Mouse (Mus musculus): Measurements from ENCODE around the gene Arfgef3. TPM values are rescaled to one million over a fixed set of nuclear protein-coding genes. Genes with fewer than 3 reads are reported as not detected.
A peak's percentile ranks its signal among the peaks of the same experiment; 100 is the strongest.
"Not testable (repeated sequence)": the region's sequence is repeated elsewhere in the genome, so short reads cannot be mapped to it uniquely, and the experiment has no call there.

Arfgef3 gene
- polyA plus RNA-seq, 1 experiment from 2014 or later: 0.56 TPM

DNA sequence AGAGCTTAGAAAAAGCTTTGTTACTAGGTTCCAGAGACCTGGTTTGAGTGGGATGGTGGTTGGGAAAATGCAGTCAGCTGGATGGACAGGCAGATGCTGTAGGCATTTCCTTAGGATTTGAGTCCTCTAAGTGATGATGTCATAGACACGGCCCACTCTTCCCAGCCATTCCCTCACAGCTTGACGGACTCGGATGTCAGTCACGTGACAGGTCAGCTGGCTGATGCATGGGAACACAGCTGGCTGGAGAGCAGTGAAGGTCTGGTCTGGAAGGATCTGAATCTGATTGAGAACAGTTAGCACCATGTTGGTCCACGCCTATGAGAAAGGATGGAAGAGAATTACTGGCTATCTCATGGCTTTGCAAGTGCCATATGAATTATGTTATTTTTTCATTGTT is 154.3 kb downstream of the Arfgef3 start:
- H3K36me3 ChIP-seq (ENCODE audit: control insufficient read depth, insufficient read depth, low read length): no peaks in the 10 kb centered on the region
- H3K4me2 ChIP-seq: no peak overlapping the region
- H3K4me1 ChIP-seq (ENCODE audit: control insufficient read depth, insufficient read depth, low read length): no peaks in the 10 kb centered on the region
- H3K27me3 ChIP-seq (ENCODE audit: control insufficient read depth, insufficient read depth, low read length): no peaks in the 10 kb centered on the region; the same call in 1 of the 2 replicates
- H3K9ac ChIP-seq (ENCODE audit: low read depth, low read length): no peak overlapping the region
- no peak overlapping the region for H3K27ac ChIP-seq (ENCODE audit: low read depth, low read length)
- no peak for ATAC-seq (replicated peaks; ENCODE audit: insufficient number of reproducible peaks, low FRiP score, low TSS enrichment)
- WGBS (ENCODE audit: insufficient replicate concordance): 79% methylated on average over 5 of the region's 5 CpGs
- H3K4me3 ChIP-seq (ENCODE audit: low read depth, low read length): no peak overlapping the region
- no peaks in the 10 kb centered on the region for H3K9me3 ChIP-seq (replicated peaks; ENCODE audit: control insufficient read depth, low read length)

DNA sequence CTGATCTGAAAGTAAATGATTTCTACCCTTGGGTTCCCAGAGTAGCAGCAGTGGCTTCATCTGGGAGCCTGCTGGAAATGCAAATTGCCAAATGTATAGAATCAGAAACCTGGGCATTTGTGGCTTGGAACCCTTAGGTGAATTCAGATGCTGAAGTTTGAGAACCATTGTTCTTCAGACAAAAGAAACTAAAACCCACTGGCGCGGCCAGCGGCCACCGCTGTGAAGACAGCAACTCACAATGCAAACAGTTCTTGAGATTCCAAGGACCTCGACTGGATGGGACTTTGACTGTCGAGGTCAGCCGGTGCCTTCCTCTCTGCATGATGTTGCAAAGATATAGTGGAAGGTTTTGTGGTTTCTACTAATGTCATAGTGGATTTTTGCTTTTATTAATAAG is 159.6 kb downstream of the Arfgef3 start:
- H3K27ac ChIP-seq (ENCODE audit: low read depth, low read length): no peak overlapping the region

DNA sequence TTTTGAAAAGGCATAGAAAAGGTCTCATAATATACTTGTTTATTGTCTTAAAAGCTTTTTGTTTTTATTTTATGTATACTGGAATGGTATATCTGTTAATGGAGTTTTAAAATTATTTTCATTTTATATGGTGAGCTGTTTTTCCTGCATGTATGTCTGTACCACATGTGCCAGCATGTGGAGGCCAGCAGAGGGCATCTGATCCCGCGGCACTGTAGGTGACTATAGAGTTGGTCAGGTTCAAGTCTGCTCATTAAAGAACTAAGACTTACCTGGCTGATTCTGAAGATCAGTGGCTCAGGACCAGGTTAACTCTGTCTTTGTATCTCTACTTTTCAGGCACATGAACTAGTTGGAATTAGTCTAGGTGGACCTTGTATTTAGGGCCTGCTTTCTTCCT is 171.2 kb downstream of the Arfgef3 start:
- H3K4me3 ChIP-seq (ENCODE audit: low read depth, low read length): no peak overlapping the region
- no peak overlapping the region for H3K4me2 ChIP-seq
- no peak for ATAC-seq (replicated peaks; ENCODE audit: insufficient number of reproducible peaks, low FRiP score, low TSS enrichment)
- no peaks in the 10 kb centered on the region for H3K27me3 ChIP-seq (ENCODE audit: control insufficient read depth, insufficient read depth, low read length)
- H3K4me1 ChIP-seq (ENCODE audit: control insufficient read depth, insufficient read depth, low read length): no peaks in the 10 kb centered on the region
- H3K9me3 ChIP-seq (replicated peaks; ENCODE audit: control insufficient read depth, low read length): no peaks in the 10 kb centered on the region
- no peak overlapping the region for H3K27ac ChIP-seq (ENCODE audit: low read depth, low read length)
- H3K9ac ChIP-seq (ENCODE audit: low read depth, low read length): no peak overlapping the region
- 55% methylated on average over 2 of the region's 2 CpGs for WGBS (ENCODE audit: insufficient replicate concordance)
- no peaks in the 10 kb centered on the region for H3K36me3 ChIP-seq (ENCODE audit: control insufficient read depth, insufficient read depth, low read length)

More for the DNA sequence above, 159.6 kb downstream of the Arfgef3 start:
- H3K9ac ChIP-seq (ENCODE audit: low read depth, low read length): no peak overlapping the region
- H3K4me3 ChIP-seq (ENCODE audit: low read depth, low read length): no peak overlapping the region
- 34% methylated on average over 7 of the region's 7 CpGs for WGBS (ENCODE audit: insufficient replicate concordance)
- no peaks in the 10 kb centered on the region for H3K36me3 ChIP-seq (ENCODE audit: control insufficient read depth, insufficient read depth, low read length)
- H3K4me2 ChIP-seq: no peak overlapping the region
- no peaks in the 10 kb centered on the region for H3K4me1 ChIP-seq (ENCODE audit: control insufficient read depth, insufficient read depth, low read length)
- H3K27me3 ChIP-seq (ENCODE audit: control insufficient read depth, insufficient read depth, low read length): no peaks in the 10 kb centered on the region
- ATAC-seq (replicated peaks; ENCODE audit: insufficient number of reproducible peaks, low FRiP score, low TSS enrichment): no peak
- no peaks in the 10 kb centered on the region for H3K9me3 ChIP-seq (replicated peaks; ENCODE audit: control insufficient read depth, low read length)

GRCm38 (mm10) chr10:18562940-18563339 is 180.8 kb downstream of the Arfgef3 start:
- no peaks in the 10 kb centered on the region for H3K36me3 ChIP-seq (ENCODE audit: control insufficient read depth, insufficient read depth, low read length)
- WGBS (ENCODE audit: insufficient replicate concordance): 4% methylated on average over 4 of the region's 4 CpGs
- no peak for ATAC-seq (replicated peaks; ENCODE audit: insufficient number of reproducible peaks, low FRiP score, low TSS enrichment)
- no peak overlapping the region for H3K4me2 ChIP-seq
- H3K4me1 ChIP-seq (ENCODE audit: control insufficient read depth, insufficient read depth, low read length): no peaks in the 10 kb centered on the region
- H3K27ac ChIP-seq (ENCODE audit: low read depth, low read length): no peak overlapping the region
- H3K4me3 ChIP-seq (ENCODE audit: low read depth, low read length): no peak overlapping the region
- no peak overlapping the region for H3K9ac ChIP-seq (ENCODE audit: low read depth, low read length)
- no peaks in the 10 kb centered on the region for H3K9me3 ChIP-seq (replicated peaks; ENCODE audit: control insufficient read depth, low read length)
- H3K27me3 ChIP-seq (ENCODE audit: control insufficient read depth, insufficient read depth, low read length): no peaks in the 10 kb centered on the region

GRCm38 (mm10) chr10:18561445-18561844 is 182.3 kb downstream of the Arfgef3 start:
- WGBS (ENCODE audit: insufficient replicate concordance): 38% methylated on average over 5 of the region's 5 CpGs
- H3K27ac ChIP-seq (ENCODE audit: low read depth, low read length): no peak overlapping the region
- no peak overlapping the region for H3K4me2 ChIP-seq
- H3K4me3 ChIP-seq (ENCODE audit: low read depth, low read length): no peak overlapping the region
- no peak overlapping the region for H3K9ac ChIP-seq (ENCODE audit: low read depth, low read length)
- ATAC-seq (replicated peaks; ENCODE audit: insufficient number of reproducible peaks, low FRiP score, low TSS enrichment): no peak
- no peaks in the 10 kb centered on the region for H3K9me3 ChIP-seq (replicated peaks; ENCODE audit: control insufficient read depth, low read length)
- H3K36me3 ChIP-seq (ENCODE audit: control insufficient read depth, insufficient read depth, low read length): no peaks in the 10 kb centered on the region
- no peaks in the 10 kb centered on the region for H3K27me3 ChIP-seq (ENCODE audit: control insufficient read depth, insufficient read depth, low read length)
- H3K4me1 ChIP-seq (ENCODE audit: control insufficient read depth, insufficient read depth, low read length): no peaks in the 10 kb centered on the region

DNA sequence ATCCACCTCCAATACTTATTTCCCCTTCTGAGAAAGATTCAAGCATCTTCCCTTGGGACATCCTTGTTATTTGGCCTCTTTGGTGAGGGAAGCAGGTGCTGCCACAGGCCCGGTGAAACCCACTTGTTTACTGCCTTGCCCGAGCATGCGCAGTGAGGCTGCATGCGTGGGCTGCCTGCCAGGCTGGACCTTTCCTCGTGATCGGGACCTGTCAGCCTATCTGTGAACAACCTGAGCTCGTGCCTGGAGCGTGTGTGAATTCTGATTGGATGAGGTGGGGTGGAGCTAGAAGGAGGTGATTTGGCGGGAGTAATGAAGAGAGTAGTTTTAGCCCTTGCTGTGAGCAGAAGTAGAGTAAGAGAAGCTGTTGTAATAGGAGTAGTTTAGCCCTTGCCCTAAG is 184.7 kb downstream of the Arfgef3 start:
- not testable (repeated sequence) for H3K4me1 ChIP-seq (ENCODE audit: control insufficient read depth, insufficient read depth, low read length); H3K4me3 ChIP-seq (ENCODE audit: low read depth, low read length); H3K9ac ChIP-seq (ENCODE audit: low read depth, low read length); H3K4me2 ChIP-seq; H3K27me3 ChIP-seq (ENCODE audit: control insufficient read depth, insufficient read depth, low read length); ATAC-seq (replicated peaks; ENCODE audit: insufficient number of reproducible peaks, low FRiP score, low TSS enrichment); H3K27ac ChIP-seq (ENCODE audit: low read depth, low read length); H3K9me3 ChIP-seq (replicated peaks; ENCODE audit: control insufficient read depth, low read length); H3K36me3 ChIP-seq (ENCODE audit: control insufficient read depth, insufficient read depth, low read length)
- WGBS (ENCODE audit: insufficient replicate concordance): 79% methylated on average over 9 of the region's 9 CpGs

GRCm38 (mm10) chr10:18549321-18550216 is 194.2 kb downstream of the Arfgef3 start:
- H3K36me3 ChIP-seq (ENCODE audit: control insufficient read depth, insufficient read depth, low read length): no peaks in the 10 kb centered on the region
- no peaks in the 10 kb centered on the region for H3K27me3 ChIP-seq (ENCODE audit: control insufficient read depth, insufficient read depth, low read length)
- peaks cover 3% of the 10 kb centered on the region; the same call in 1 of the 2 replicates for H3K4me1 ChIP-seq (ENCODE audit: control insufficient read depth, insufficient read depth, low read length)
- H3K9ac ChIP-seq (ENCODE audit: low read depth, low read length): peak overlapping the region; percentile 50; the same call in 1 of the 2 replicates
- H3K9me3 ChIP-seq (replicated peaks; ENCODE audit: control insufficient read depth, low read length): no peaks in the 10 kb centered on the region
- peak overlapping the region; percentile 77 for H3K4me2 ChIP-seq
- peak overlapping the region; percentile 46 for H3K4me3 ChIP-seq (ENCODE audit: low read depth, low read length)
- WGBS (ENCODE audit: insufficient replicate concordance): 5% methylated on average over 35 of the region's 35 CpGs
- H3K27ac ChIP-seq (ENCODE audit: low read depth, low read length): no peak overlapping the region
- ATAC-seq (replicated peaks; ENCODE audit: insufficient number of reproducible peaks, low FRiP score, low TSS enrichment): no peak

GRCm38 (mm10) chr10:18547381-18547780 is 196.4 kb downstream of the Arfgef3 start:
- WGBS (ENCODE audit: insufficient replicate concordance): 77% methylated on average over 4 of the region's 4 CpGs
- Histone ChIP-seq H3K4me1 (ENCODE audit: control insufficient read depth, insufficient read depth, low read length) (peaks cover 3% of the 10 kb centered on the region; the same call in 1 of the 2 replicates), H3K36me3 (ENCODE audit: control insufficient read depth, insufficient read depth, low read length) (no peaks in the 10 kb centered on the region), H3K4me3 (ENCODE audit: low read depth, low read length) (no peak overlapping the region), H3K27me3 (ENCODE audit: control insufficient read depth, insufficient read depth, low read length) (no peaks in the 10 kb centered on the region), H3K4me2 (no peak overlapping the region), H3K9ac (ENCODE audit: low read depth, low read length) (no peak overlapping the region), H3K27ac (ENCODE audit: low read depth, low read length) (no peak overlapping the region), H3K9me3 (replicated peaks; ENCODE audit: control insufficient read depth, low read length) (no peaks in the 10 kb centered on the region)
- ATAC-seq (replicated peaks; ENCODE audit: insufficient number of reproducible peaks, low FRiP score, low TSS enrichment): no peak

DNA sequence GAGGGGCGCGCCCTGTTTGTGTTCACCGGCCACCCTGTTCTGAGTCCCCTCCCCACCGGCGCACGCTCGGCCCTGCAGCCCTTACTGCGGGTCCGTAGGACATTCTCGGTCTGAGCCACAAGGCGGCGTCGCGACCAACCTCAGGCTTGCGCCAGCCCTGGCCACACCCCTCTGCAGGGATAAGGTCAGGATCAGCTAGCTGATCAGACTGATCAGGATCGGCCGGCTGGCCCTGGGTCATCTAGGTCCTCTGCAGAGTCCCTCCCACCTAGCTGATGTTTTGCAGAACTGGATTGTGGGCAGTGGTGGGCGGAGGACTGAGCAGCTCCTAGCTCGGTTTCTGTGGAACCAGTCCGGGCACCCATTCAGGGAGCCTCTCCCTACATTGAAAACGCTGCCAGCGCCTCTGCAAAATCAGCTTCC is 197.9 kb downstream of the Arfgef3 start, which contains the start of gene Hebp2:
Hebp2 (minus strand) TSS at position 264 of the 423 bp plus-strand sequence.
- Histone ChIP-seq H3K9ac (ENCODE audit: low read depth, low read length) (peak within 1 kb of the TSS; percentile 78), H3K4me2 (peak within 1 kb of the TSS; percentile 91), H3K4me3 (ENCODE audit: low read depth, low read length) (peak within 1 kb of the TSS; percentile 71), H3K4me1 (ENCODE audit: control insufficient read depth, insufficient read depth, low read length) (peaks cover 3% of the 10 kb centered on the region; the same call in 1 of the 2 replicates), H3K36me3 (ENCODE audit: control insufficient read depth, insufficient read depth, low read length) (no peaks in the 10 kb centered on the region), H3K27ac (ENCODE audit: low read depth, low read length) (no peak within 1 kb of the TSS), H3K27me3 (ENCODE audit: control insufficient read depth, insufficient read depth, low read length) (no peaks in the 10 kb centered on the region), H3K9me3 (replicated peaks; ENCODE audit: control insufficient read depth, low read length) (no peaks in the 10 kb centered on the region)
- ATAC-seq (replicated peaks; ENCODE audit: insufficient number of reproducible peaks, low FRiP score, low TSS enrichment): peak; percentile 66
- under 1% methylated on average over 22 of the region's 22 CpGs for WGBS (ENCODE audit: insufficient replicate concordance)
